Mouse (Mus musculus): ENCODE results near the gene Rbfox1. TPM values are rescaled to one million over a fixed set of nuclear protein-coding genes. Genes with fewer than 3 reads are reported as not detected.

Gene Rbfox1
- total and polyA plus RNA-seq, 2 experiments = 0.09 TPM; not detected in 1

DNA sequence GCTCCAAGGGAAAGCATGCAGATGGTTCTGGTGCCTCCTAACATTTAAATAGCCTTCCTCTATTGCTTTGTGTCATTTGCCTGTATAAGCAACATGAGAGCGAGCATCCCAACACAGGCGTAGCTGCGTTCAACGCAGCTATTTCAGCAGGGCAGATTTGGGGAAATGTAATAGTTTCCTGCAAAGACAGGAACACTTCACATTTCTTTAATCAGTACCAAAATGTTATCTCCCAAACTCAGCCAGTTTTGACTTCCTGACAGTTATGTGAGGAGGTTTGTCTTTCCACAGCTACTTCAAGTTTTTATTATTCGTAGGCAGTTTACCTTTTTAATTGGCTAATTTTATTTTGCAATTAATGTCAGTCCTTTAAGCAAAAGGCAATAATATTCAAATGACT is 1149.1 kb downstream of the Rbfox1 start:
- WGBS = 81% methylated on average over 5 of the region's 5 CpGs
- Histone ChIP-seq H3K27me3 (ENCODE audit: control insufficient read depth, insufficient read depth, low read length) (0 out of 2 replicates have a peak, but pooled peaks cover 2% of the 10 kb centered on the region), H3K27ac (replicated peaks; ENCODE audit: insufficient read depth, low read depth, low read length) (no peak overlapping the region), H3K9ac (ENCODE audit: low read depth, low read length) (no peak overlapping the region), H3K4me3 (ENCODE audit: insufficient read depth, low read depth, low read length) (no peak overlapping the region), H3K4me1 (ENCODE audit: control insufficient read depth, insufficient read depth, low read length) (no peaks in the 10 kb centered on the region), H3K79me2 (ENCODE audit: control insufficient read depth, insufficient read depth, low read length) (no peaks in the 10 kb centered on the region), H3K36me3 (ENCODE audit: control insufficient read depth, insufficient read depth, low read length) (no peaks in the 10 kb centered on the region)
- TF ChIP-seq CTCF (IDR thresholded peaks at IDR 0.05; ENCODE audit: low read depth, low read length) (no peak), POLR2A (IDR thresholded peaks at IDR 0.05; ENCODE audit: extremely low read depth, insufficient read depth, low read length) (no peak)
- DNase-seq (ENCODE audit: extremely low read depth, low read depth, low spot score) = no peak

DNA sequence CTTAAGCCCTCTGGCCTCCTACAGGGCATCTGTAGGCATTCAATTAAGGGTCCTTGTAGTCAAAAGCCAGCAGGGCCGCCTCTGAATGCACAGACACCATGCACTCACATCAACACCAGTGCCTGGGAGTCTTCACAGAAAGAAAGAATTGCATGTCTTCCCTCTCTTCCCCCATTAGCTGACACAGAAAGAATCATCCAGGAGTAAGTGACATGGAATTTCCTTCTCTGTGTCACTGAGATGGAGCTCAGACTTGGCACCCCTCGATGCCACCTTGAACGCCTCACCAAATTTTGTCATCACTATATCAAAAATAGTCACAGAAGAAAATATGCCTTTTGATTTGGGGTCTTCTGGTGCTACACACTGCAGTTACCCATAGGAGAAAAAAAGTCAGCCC is 1151.4 kb downstream of the Rbfox1 start:
- Histone ChIP-seq H3K27ac (replicated peaks; ENCODE audit: insufficient read depth, low read depth, low read length) (no peak overlapping the region), H3K4me1 (ENCODE audit: control insufficient read depth, insufficient read depth, low read length) (no peaks in the 10 kb centered on the region), H3K79me2 (ENCODE audit: control insufficient read depth, insufficient read depth, low read length) (no peaks in the 10 kb centered on the region), H3K27me3 (ENCODE audit: control insufficient read depth, insufficient read depth, low read length) (0 out of 2 replicates have a peak, but pooled peaks cover 2% of the 10 kb centered on the region), H3K9ac (ENCODE audit: low read depth, low read length) (no peak overlapping the region), H3K4me3 (ENCODE audit: insufficient read depth, low read depth, low read length) (no peak overlapping the region), H3K36me3 (ENCODE audit: control insufficient read depth, insufficient read depth, low read length) (no peaks in the 10 kb centered on the region)
- no peak for DNase-seq (ENCODE audit: extremely low read depth, low read depth, low spot score)
- WGBS = 83% methylated on average over 3 of the region's 3 CpGs
- TF ChIP-seq POLR2A (IDR thresholded peaks at IDR 0.05; ENCODE audit: extremely low read depth, insufficient read depth, low read length) = no peak
- no peak for TF ChIP-seq CTCF (IDR thresholded peaks at IDR 0.05; ENCODE audit: low read depth, low read length)

DNA sequence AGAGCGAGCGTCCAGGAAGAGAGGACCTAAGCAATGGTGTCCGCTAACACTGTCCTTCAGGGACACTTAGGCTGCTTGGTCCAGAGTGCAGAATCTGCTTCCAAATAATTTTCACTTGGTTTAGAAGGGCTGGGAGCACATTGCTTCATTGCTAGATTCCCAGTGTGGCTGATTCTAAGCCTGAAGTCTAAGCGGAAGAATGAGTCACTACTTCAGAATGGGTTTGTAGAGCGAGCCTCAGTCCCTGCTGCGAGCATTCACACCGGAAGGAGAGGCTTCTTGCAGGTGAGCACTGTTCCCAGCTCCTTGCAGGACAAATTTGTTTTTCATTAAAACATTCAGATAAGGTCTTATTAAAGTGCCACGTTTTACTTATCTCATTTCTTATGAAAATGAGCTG is 1151.8 kb downstream of the Rbfox1 start:
- no peak for DNase-seq (ENCODE audit: extremely low read depth, low read depth, low spot score)
- no peaks in the 10 kb centered on the region for H3K36me3 ChIP-seq (ENCODE audit: control insufficient read depth, insufficient read depth, low read length)
- no peaks in the 10 kb centered on the region for H3K4me1 ChIP-seq (ENCODE audit: control insufficient read depth, insufficient read depth, low read length)
- 0 out of 2 replicates have a peak, but pooled peaks cover 2% of the 10 kb centered on the region for H3K27me3 ChIP-seq (ENCODE audit: control insufficient read depth, insufficient read depth, low read length)
- WGBS = 58% methylated on average over 8 of the region's 8 CpGs
- H3K27ac ChIP-seq (replicated peaks; ENCODE audit: insufficient read depth, low read depth, low read length) = no peak overlapping the region
- H3K4me3 ChIP-seq (ENCODE audit: insufficient read depth, low read depth, low read length) = no peak overlapping the region
- no peak for TF ChIP-seq CTCF (IDR thresholded peaks at IDR 0.05; ENCODE audit: low read depth, low read length)
- TF ChIP-seq POLR2A (IDR thresholded peaks at IDR 0.05; ENCODE audit: extremely low read depth, insufficient read depth, low read length) = no peak
- no peaks in the 10 kb centered on the region for H3K79me2 ChIP-seq (ENCODE audit: control insufficient read depth, insufficient read depth, low read length)
- H3K9ac ChIP-seq (ENCODE audit: low read depth, low read length) = no peak overlapping the region

DNA sequence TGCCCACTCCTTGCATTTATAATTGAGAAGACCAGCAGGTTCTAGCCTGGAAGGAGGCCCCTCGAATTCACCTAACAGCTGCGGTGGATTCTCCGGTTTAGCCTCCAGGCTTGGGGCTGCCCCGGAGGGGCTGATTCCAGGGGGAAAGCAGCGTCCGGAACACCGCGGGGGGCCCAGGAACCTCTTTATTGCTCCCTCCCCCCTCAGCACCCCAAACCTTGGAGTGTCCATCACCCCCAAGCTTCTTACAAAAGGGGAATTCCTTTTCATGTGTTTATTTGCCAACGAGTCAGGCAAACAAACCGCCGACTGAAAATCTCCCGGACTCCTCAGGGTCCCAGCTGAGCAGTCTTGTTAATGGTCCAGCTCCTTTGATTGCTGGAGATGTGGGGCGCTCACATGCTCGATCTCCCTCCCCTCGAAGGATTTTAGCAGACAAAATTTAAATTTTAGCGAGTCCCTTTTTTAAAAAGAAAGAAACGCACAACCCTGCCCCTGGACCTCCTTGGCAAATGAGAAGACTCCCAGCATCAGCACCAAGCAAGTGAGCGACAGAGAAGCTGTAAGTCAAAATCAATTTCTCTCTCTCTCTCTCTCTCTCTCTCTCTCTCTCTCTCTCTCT is 1153.6 kb downstream of the Rbfox1 start:
- Histone ChIP-seq H3K9ac (ENCODE audit: low read depth, low read length) (no peak overlapping the region), H3K27ac (replicated peaks; ENCODE audit: insufficient read depth, low read depth, low read length) (no peak overlapping the region), H3K4me3 (ENCODE audit: insufficient read depth, low read depth, low read length) (no peak overlapping the region), H3K27me3 (ENCODE audit: control insufficient read depth, insufficient read depth, low read length) (0 out of 2 replicates have a peak, but pooled peaks cover 2% of the 10 kb centered on the region), H3K79me2 (ENCODE audit: control insufficient read depth, insufficient read depth, low read length) (no peaks in the 10 kb centered on the region), H3K4me1 (ENCODE audit: control insufficient read depth, insufficient read depth, low read length) (no peaks in the 10 kb centered on the region), H3K36me3 (ENCODE audit: control insufficient read depth, insufficient read depth, low read length) (no peaks in the 10 kb centered on the region)
- TF ChIP-seq POLR2A (IDR thresholded peaks at IDR 0.05; ENCODE audit: extremely low read depth, insufficient read depth, low read length) (no peak), CTCF (IDR thresholded peaks at IDR 0.05; ENCODE audit: low read depth, low read length) (no peak)
- WGBS = 2% methylated on average over 18 of the region's 18 CpGs
- no peak for DNase-seq (ENCODE audit: extremely low read depth, low read depth, low spot score)

DNA sequence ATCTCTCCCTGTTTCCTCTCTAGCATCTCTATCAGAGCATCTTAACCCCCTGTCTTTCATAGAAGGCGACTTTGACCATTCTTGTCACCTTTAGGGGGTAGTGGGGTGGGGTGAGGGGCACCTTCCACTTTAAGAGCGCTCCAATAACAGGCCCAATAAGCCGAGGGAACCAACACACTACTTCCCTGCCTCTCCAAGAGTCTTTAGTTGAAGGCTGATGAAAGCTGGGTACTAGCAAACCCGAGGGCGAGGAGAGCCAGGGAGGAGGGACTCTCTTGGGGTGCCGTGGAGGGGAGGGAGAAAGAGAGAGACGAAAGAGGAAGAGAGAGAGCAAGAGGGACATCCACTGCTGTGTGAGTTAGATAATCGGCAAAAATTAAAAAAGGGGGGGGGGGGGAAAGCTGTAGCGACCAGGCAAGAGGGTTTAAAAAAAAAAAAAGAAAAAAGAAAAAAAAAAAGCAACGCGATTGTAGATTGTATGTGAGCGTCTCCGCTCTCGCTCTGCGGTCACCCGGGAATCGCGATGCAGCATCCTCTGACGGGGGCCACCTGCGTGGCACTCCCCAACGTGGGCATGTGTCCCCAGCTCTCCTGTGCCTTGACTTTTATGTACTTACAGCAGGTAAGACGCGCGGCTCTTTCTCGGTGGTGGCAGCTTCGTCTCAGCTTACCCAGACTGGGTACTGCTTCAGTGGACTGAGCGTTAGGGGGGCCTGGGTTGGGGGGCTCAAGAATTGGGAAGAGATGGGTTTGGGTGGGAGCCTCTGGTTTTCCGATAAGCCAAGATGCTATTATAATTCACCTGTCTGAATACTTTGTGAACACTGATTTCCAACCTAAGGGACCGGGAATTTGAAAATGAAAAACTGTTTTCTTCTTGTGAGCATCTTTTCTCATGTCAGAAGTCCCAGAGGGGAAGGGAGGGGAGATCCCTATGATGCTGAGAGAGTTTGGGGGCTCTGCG is 1154.5 kb downstream of the Rbfox1 start:
- Histone ChIP-seq H3K27me3 (ENCODE audit: control insufficient read depth, insufficient read depth, low read length) (0 out of 2 replicates have a peak, but pooled peaks cover 2% of the 10 kb centered on the region), H3K27ac (replicated peaks; ENCODE audit: insufficient read depth, low read depth, low read length) (no peak overlapping the region), H3K4me1 (ENCODE audit: control insufficient read depth, insufficient read depth, low read length) (no peaks in the 10 kb centered on the region), H3K9ac (ENCODE audit: low read depth, low read length) (no peak overlapping the region), H3K36me3 (ENCODE audit: control insufficient read depth, insufficient read depth, low read length) (no peaks in the 10 kb centered on the region), H3K79me2 (ENCODE audit: control insufficient read depth, insufficient read depth, low read length) (no peaks in the 10 kb centered on the region), H3K4me3 (ENCODE audit: insufficient read depth, low read depth, low read length) (no peak overlapping the region)
- WGBS = 4% methylated on average over 29 of the region's 30 CpGs
- TF ChIP-seq POLR2A (IDR thresholded peaks at IDR 0.05; ENCODE audit: extremely low read depth, insufficient read depth, low read length) (no peak), CTCF (IDR thresholded peaks at IDR 0.05; ENCODE audit: low read depth, low read length) (no peak)
- no peak for DNase-seq (ENCODE audit: extremely low read depth, low read depth, low spot score)
